19 mouse cellular contexts compared by ENCODE assay signal in genomic region chr12:117254356-117254755, GRCm38 (mm10).
DNase-seq lines count a peak whose midpoint lies in the region; ATAC-seq lines count a peak whose summit lies in the region.
"Had no signal": no experiment of that assay in that cellular context is flagged by ENCODE, and none has a peak within 500 bp of the region (broad histone marks: within the 10 kb centered on the region; RNA-seq: fewer than 3 reads in every experiment).

No protein-coding gene starts in this region.

- H3K36me3 ChIP-seq in hindbrain, embryonic 10.5 days, result peaks cover 55% of the 10 kb centered on the region
- peaks cover 25% of the 10 kb centered on the region for H3K36me3 ChIP-seq in hindbrain, embryonic 14.5 days (replicated peaks; ENCODE audit: control insufficient read depth, insufficient read depth)
- peaks cover 32% of the 10 kb centered on the region; the same call in 1 of the 2 replicates for H3K36me3 ChIP-seq in forebrain, embryonic 14.5 days (ENCODE audit: control insufficient read depth, insufficient read depth, low read length)
- peaks cover 52% of the 10 kb centered on the region for H3K36me3 ChIP-seq in midbrain, embryonic 14.5 days (ENCODE audit: control insufficient read depth, insufficient read depth, low read length)
- H3K36me3 ChIP-seq: embryonic facial prominence, embryonic 15.5 days; liver, embryonic 15.5 days; lung, embryonic 15.5 days; neural tube, embryonic 15.5 days had no signal

- H3K27me3 ChIP-seq in hindbrain, embryonic 10.5 days (ENCODE audit: insufficient read depth, poor library complexity, severe bottlenecking), result no peaks in the 10 kb centered on the region
- H3K27me3 ChIP-seq in hindbrain, embryonic 14.5 days (ENCODE audit: control insufficient read depth, insufficient read depth, low read length), result no peaks in the 10 kb centered on the region
- no peaks in the 10 kb centered on the region for H3K27me3 ChIP-seq in forebrain, embryonic 14.5 days (replicated peaks; ENCODE audit: control insufficient read depth, insufficient read depth, low read length)
- H3K27me3 ChIP-seq in midbrain, embryonic 14.5 days (ENCODE audit: control insufficient read depth, insufficient read depth, low read length), result no peaks in the 10 kb centered on the region
- H3K27me3 ChIP-seq: embryonic facial prominence, embryonic 15.5 days; liver, embryonic 15.5 days; lung, embryonic 15.5 days; neural tube, embryonic 15.5 days had no signal

- no peak overlapping the region for H3K4me2 ChIP-seq in hindbrain, embryonic 14.5 days (replicated peaks)
- H3K4me2 ChIP-seq in forebrain, embryonic 14.5 days (ENCODE audit: low read length), result no peak overlapping the region
- no peak overlapping the region for H3K4me2 ChIP-seq in midbrain, embryonic 14.5 days (ENCODE audit: low read length)
- H3K4me2 ChIP-seq: embryonic facial prominence, embryonic 15.5 days; liver, embryonic 15.5 days; lung, embryonic 15.5 days; neural tube, embryonic 15.5 days had no signal

- H3K9me3 ChIP-seq in hindbrain, embryonic 10.5 days, result no peaks in the 10 kb centered on the region
- H3K9me3 ChIP-seq in hindbrain, embryonic 14.5 days (ENCODE audit: control insufficient read depth, low read length), result no peaks in the 10 kb centered on the region
- no peaks in the 10 kb centered on the region for H3K9me3 ChIP-seq in forebrain, embryonic 14.5 days (replicated peaks; ENCODE audit: control insufficient read depth, low read length)
- no peaks in the 10 kb centered on the region for H3K9me3 ChIP-seq in midbrain, embryonic 14.5 days (ENCODE audit: control insufficient read depth, low read length)
- H3K9me3 ChIP-seq: embryonic facial prominence, embryonic 15.5 days; liver, embryonic 15.5 days; lung, embryonic 15.5 days; neural tube, embryonic 15.5 days had no signal

- no peak overlapping the region for H3K9ac ChIP-seq in hindbrain, embryonic 14.5 days
- H3K9ac ChIP-seq in forebrain, embryonic 14.5 days (ENCODE audit: low read length), result no peak overlapping the region
- no peak overlapping the region for H3K9ac ChIP-seq in midbrain, embryonic 14.5 days (replicated peaks; ENCODE audit: low read length)
- H3K9ac ChIP-seq: embryonic facial prominence, embryonic 15.5 days; liver, embryonic 15.5 days; lung, embryonic 15.5 days; neural tube, embryonic 15.5 days had no signal

- no peak for ATAC-seq in hindbrain, embryonic 14.5 days (ENCODE audit: low FRiP score)
- no peak for ATAC-seq in forebrain, embryonic 14.5 days
- no peak for ATAC-seq in midbrain, embryonic 14.5 days (ENCODE audit: low FRiP score, low TSS enrichment)
- ATAC-seq: inflammation-experienced regulatory T-cells, adult 6 months had no signal

- peaks cover 99% of the 10 kb centered on the region for H3K4me1 ChIP-seq in hindbrain, embryonic 10.5 days (replicated peaks)
- peaks cover 39% of the 10 kb centered on the region for H3K4me1 ChIP-seq in hindbrain, embryonic 14.5 days (replicated peaks; ENCODE audit: control insufficient read depth, insufficient read depth, low read length)
- peaks cover 55% of the 10 kb centered on the region for H3K4me1 ChIP-seq in forebrain, embryonic 14.5 days (ENCODE audit: control insufficient read depth, insufficient read depth, low read length)
- peaks cover 75% of the 10 kb centered on the region for H3K4me1 ChIP-seq in midbrain, embryonic 14.5 days (ENCODE audit: control insufficient read depth, insufficient read depth, low read length)

- no peak for DNase-seq in hindbrain, embryonic 10.5 days (ENCODE audit: low spot score)
- DNase-seq in hindbrain, embryonic 14.5 days (ENCODE audit: low spot score), result no peak
- DNase-seq in brain, adult 2 months (ENCODE audit: low read depth, low spot score), result peak; percentile 72
- DNase-seq in forebrain, embryonic 14.5 days (ENCODE audit: low spot score), result no peak
- no peak for DNase-seq in midbrain, embryonic 14.5 days
- DNase-seq in cerebellum, postnatal 25 days, result no peak
- DNase-seq in lung, postnatal 36 days, result no peak
- DNase-seq: adrenal gland, adult 2 months; cerebellum, adult 18-20 months; gastrocnemius, adult 2 months; kidney, adult 18-20 months; left cerebral cortex, postnatal 4 days; liver; spleen, adult 18-20 months had no signal

- H3K27ac ChIP-seq in hindbrain, embryonic 10.5 days, result peak overlapping the region; percentile 93
- no peak overlapping the region for H3K27ac ChIP-seq in hindbrain, embryonic 14.5 days
- peak overlapping the region; percentile 27; the same call in 1 of the 2 replicates for H3K27ac ChIP-seq in forebrain, embryonic 14.5 days (ENCODE audit: low read depth, low read length)
- H3K27ac ChIP-seq in midbrain, embryonic 14.5 days (replicated peaks; ENCODE audit: low read depth, low read length), result peak overlapping the region; percentile 81
- H3K27ac ChIP-seq: embryonic facial prominence, embryonic 15.5 days; gastrocnemius, adult 2 months; liver, embryonic 15.5 days; lung, embryonic 15.5 days; neural tube, embryonic 15.5 days had no signal

- no peak overlapping the region for H3K4me3 ChIP-seq in hindbrain, embryonic 10.5 days
- no peak overlapping the region for H3K4me3 ChIP-seq in hindbrain, embryonic 14.5 days (replicated peaks; ENCODE audit: low read length)
- H3K4me3 ChIP-seq in forebrain, embryonic 14.5 days (ENCODE audit: low read depth, low read length), result no peak overlapping the region
- no peak overlapping the region for H3K4me3 ChIP-seq in midbrain, embryonic 14.5 days (replicated peaks; ENCODE audit: low read depth, low read length)
- H3K4me3 ChIP-seq: embryonic facial prominence, embryonic 15.5 days; gastrocnemius, adult 2 months; liver, embryonic 15.5 days; lung, embryonic 15.5 days; neural tube, embryonic 15.5 days had no signal

- WGBS in hindbrain, embryonic 10.5 days, result 75% methylated on average over 9 of the region's 9 CpGs
- 75% methylated on average over 9 of the region's 9 CpGs for WGBS in hindbrain, embryonic 14.5 days
- 77% methylated on average over 9 of the region's 9 CpGs for WGBS in forebrain, embryonic 14.5 days
- 62% methylated on average over 9 of the region's 9 CpGs for WGBS in midbrain, embryonic 14.5 days
